Mouse (Mus musculus) forebrain, embryonic 16.5 days (tissue): ENCODE measurements around the gene Pfdn6. TPM values are rescaled to one million over a fixed set of nuclear protein-coding genes. Genes with fewer than 3 reads are reported as not detected.
"Not testable (repeated sequence)": the region's sequence is repeated elsewhere in the genome, so short reads cannot be mapped to it uniquely, and the experiment has no call there.

Source experiments
- ATAC-seq: fragments of 200-750 bp; cut with Nextera tagmentation; 2 replicates; pipeline ENCODE4 v1.8.0; 2017; ENCODE audit warnings: mild to moderate bottlenecking, moderate library complexity
- H3K27ac ChIP-seq: fragments of 300-500 bp; sonication (generic); 2 replicates; pipeline ENCODE4 v1.5.1; 2014; ENCODE audit warnings: low read length, control low read depth
- H3K27me3 ChIP-seq: fragments of 300-500 bp; sonication (generic); replicated peaks from 2 replicates; pipeline ENCODE4 v1.6.1; 2014; ENCODE audit warnings: low read length; ENCODE audit not compliant: control insufficient read depth, insufficient read depth
- H3K36me3 ChIP-seq: fragments of 300-500 bp; sonication (generic); 2 replicates; pipeline ENCODE4 v1.6.1; 2014; ENCODE audit not compliant: control insufficient read depth, insufficient read depth
- H3K4me1 ChIP-seq: fragments of 300-500 bp; sonication (generic); replicated peaks from 2 replicates; pipeline ENCODE4 v1.6.1; 2014; ENCODE audit warnings: low read length; ENCODE audit not compliant: control insufficient read depth, insufficient read depth
- H3K4me2 ChIP-seq: fragments of 300-500 bp; sonication (generic); 2 replicates; pipeline ENCODE4 v1.6.1; 2014; ENCODE audit warnings: mild to moderate bottlenecking, low read length, control low read depth
- H3K4me3 ChIP-seq: fragments of 300-500 bp; sonication (generic); replicated peaks from 2 replicates; pipeline ENCODE4 v1.5.1; 2014; ENCODE audit warnings: mild to moderate bottlenecking, low read length, control low read depth
- H3K9ac ChIP-seq: fragments of 300-500 bp; sonication (generic); replicated peaks from 2 replicates; pipeline ENCODE4 v1.6.1; 2014; ENCODE audit warnings: low read depth, low read length, control low read depth
- H3K9me3 ChIP-seq: fragments of 300-500 bp; sonication (generic); 2 replicates; pipeline ENCODE4 v1.6.1; 2016; ENCODE audit warnings: low read length; ENCODE audit not compliant: control insufficient read depth
- WGBS: fragments of 180-500 bp; shearing (Covaris S2); extraction: QIAGEN DNeasy Blood & Tissue Kit; methylation state at CpG from one replicate; pipeline ENCODE4 v1.1.7; 2014; 5-methylcytosine and 5-hydroxymethylcytosine counted together
- polyA plus RNA-seq: library from polyadenylated mRNA; unstranded; fragments of >200 nt; fragmentation: Nextera tagmentation; extraction: Ambion mirVana; gene quantifications from 2 replicates; pipeline ENCODE4 v1.2.1, GENCODE M21; 2015

Pfdn6 gene
- polyA plus RNA-seq, 1 experiment from 2014 or later, result 196 TPM

DNA sequence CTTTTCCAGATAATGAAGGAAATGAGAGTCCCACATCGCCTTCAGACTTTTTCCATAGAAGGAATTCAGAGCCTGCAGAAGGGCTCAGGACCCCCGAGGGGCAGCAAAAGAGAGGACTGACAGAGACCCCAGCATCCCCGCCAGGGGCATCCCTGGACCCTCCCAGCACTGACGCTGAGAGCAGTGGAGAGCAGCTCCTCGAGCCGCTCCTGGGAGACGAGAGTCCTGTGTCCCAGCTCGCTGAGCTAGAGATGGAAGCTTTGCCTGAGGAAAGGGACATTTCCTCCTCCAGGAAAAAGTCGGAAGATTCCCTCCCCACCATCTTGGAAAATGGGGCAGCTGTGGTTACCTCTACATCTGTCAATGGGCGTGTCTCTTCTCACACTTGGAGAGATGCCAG is 26.9 kb downstream of the Pfdn6 start:
- peaks cover 30% of the 10 kb centered on the region for H3K4me1 ChIP-seq
- H3K4me2 ChIP-seq, result no peak overlapping the region
- no peak overlapping the region for H3K9ac ChIP-seq
- no peak for ATAC-seq
- peaks cover 25% of the 10 kb centered on the region for H3K36me3 ChIP-seq
- H3K27ac ChIP-seq, result no peak overlapping the region
- no peaks in the 10 kb centered on the region for H3K27me3 ChIP-seq
- no peaks in the 10 kb centered on the region for H3K9me3 ChIP-seq
- 90% methylated on average over 10 of the region's 10 CpGs for WGBS
- H3K4me3 ChIP-seq, result no peak overlapping the region

DNA sequence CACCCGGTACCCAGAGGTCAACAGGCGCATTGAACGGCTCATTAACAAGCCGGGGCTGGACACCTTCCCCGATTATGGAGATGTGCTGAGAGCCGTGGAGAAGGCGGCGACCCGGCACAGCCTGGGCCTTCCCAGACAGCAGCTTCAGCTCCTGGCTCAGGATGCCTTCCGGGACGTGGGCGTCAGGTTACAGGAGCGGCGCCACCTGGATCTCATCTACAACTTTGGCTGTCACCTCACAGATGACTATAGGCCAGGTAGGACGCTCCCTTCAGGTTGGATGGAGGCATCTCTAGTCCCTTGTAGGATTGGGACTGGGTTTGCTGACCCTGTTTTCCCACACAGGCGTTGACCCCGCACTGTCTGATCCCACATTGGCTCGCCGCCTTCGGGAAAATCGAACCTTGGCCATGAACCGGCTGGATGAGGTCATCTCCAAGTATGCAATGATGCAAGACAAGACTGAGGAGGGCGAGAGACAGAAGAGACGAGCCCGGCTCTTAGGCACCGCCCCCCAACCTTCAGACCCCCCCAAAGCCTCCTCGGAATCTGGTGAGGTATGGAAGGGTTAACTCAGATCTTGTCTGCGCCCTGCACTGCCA is 28.2 kb downstream of the Pfdn6 start:
- Histone ChIP-seq H3K9ac (no peak overlapping the region), H3K9me3 (no peaks in the 10 kb centered on the region), H3K4me3 (no peak overlapping the region), H3K27ac (no peak overlapping the region), H3K36me3 (peaks cover 25% of the 10 kb centered on the region), H3K27me3 (no peaks in the 10 kb centered on the region), H3K4me1 (peaks cover 33% of the 10 kb centered on the region), H3K4me2 (no peak overlapping the region)
- WGBS, result 90% methylated on average over 28 of the region's 28 CpGs
- no peak for ATAC-seq

DNA sequence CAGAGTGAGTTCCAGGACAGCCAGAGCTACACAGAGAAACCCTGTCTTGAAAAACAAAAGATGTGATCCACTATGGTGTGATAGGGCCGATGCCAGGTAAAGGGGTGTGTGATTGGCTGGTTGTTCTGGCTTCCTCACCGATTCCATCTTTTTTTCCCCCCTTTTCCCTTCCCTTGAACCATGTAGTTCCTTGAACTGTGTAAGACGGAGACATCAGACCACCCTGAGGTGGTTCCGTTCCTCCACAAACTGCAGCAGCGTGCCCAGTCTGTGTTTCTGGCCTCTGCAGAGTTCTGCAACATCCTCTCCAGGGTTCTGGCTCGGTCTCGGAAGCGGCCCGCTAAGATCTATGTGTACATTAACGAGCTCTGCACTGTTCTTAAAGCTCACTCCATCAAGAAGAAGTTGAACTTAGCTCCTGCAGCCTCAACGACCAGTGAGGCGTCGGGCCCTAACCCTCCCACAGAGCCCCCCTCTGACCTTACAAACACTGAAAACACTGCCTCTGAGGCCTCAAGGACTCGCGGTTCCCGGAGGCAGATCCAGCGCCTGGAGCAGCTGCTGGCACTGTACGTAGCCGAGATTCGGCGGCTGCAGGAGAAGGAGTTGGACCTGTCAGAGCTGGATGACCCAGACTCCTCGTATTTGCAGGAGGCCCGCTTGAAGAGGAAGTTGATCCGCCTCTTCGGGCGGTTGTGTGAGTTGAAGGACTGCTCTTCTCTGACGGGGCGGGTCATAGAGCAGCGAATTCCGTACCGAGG is 28.9 kb downstream of the Pfdn6 start:
- ATAC-seq, result no peak
- 94% methylated on average over 31 of the region's 31 CpGs for WGBS
- peaks cover 25% of the 10 kb centered on the region for H3K36me3 ChIP-seq
- H3K9me3 ChIP-seq, result no peaks in the 10 kb centered on the region
- peaks cover 28% of the 10 kb centered on the region for H3K4me1 ChIP-seq
- H3K4me2 ChIP-seq, result no peak overlapping the region
- no peaks in the 10 kb centered on the region for H3K27me3 ChIP-seq
- H3K27ac ChIP-seq, result no peak overlapping the region
- H3K4me3 ChIP-seq, result no peak overlapping the region
- no peak overlapping the region for H3K9ac ChIP-seq

DNA sequence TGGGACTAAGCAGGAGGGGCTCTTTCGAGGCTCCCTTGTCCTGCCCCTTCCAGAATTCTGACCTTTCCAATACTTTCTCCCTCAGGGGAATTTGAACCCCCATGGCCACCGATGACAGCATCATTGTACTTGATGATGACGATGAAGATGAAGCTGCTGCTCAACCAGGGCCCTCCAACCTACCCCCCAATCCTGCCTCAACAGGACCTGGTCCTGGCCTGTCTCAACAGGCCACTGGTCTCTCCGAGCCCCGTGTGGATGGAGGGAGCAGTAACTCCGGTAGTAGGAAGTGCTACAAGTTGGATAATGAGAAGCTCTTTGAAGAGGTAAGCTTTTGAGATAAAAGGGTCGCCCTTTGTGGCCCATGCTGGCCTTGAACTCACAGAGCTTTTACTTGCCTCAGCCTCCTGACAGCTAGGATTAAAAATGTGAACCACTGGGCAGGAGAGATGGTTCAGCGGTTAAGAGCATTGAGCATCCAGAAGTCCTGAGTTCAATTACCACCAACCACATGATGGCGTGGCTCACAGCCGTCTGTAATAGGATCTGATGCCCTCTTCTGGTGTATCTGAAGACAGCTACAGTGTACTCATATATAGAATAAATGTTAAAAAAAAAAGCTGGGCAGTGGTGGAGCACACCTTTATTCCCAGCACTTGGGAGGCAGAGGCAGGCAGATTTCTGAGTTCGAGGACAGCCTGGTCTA is 29.6 kb downstream of the Pfdn6 start:
- peaks cover 25% of the 10 kb centered on the region for H3K36me3 ChIP-seq
- no peak overlapping the region; the same call in 1 of the 2 replicates for H3K27ac ChIP-seq
- no peak for ATAC-seq
- WGBS, result 52% methylated on average over 11 of the region's 11 CpGs
- peak overlapping the region; percentile 84 for H3K9ac ChIP-seq
- H3K4me3 ChIP-seq, result peak overlapping the region; percentile 74
- peaks cover 26% of the 10 kb centered on the region for H3K4me1 ChIP-seq
- peak overlapping the region; percentile 52 for H3K4me2 ChIP-seq
- no peaks in the 10 kb centered on the region for H3K9me3 ChIP-seq
- H3K27me3 ChIP-seq, result no peaks in the 10 kb centered on the region

DNA sequence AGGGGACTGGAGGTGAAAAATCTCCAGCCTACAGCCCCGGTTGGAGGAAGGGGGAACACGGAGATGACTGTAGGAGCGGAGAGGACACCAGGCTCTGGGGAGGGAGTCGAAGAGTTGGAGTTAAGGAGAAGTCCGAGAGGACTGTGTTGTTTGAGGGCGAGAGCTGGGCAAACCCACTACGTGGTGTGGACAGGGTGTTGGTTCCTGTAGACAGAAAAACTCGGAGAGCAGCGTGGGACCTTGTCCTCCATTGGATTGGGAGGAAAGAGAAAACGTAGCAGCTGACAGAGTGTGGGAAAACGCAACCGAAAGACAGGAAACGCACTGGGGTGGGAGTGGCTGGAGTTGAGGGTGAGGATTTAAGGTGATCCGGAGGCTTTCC is 30.3 kb downstream of the Pfdn6 start:
- Histone ChIP-seq H3K27me3 (no peaks in the 10 kb centered on the region), H3K27ac (peak overlapping the region; percentile 72), H3K9ac (peak overlapping the region; percentile 84), H3K4me3 (peak overlapping the region; percentile 74), H3K4me2 (peak overlapping the region; percentile 52), H3K9me3 (no peaks in the 10 kb centered on the region), H3K36me3 (peaks cover 25% of the 10 kb centered on the region), H3K4me1 (peaks cover 21% of the 10 kb centered on the region)
- under 1% methylated on average over 14 of the region's 14 CpGs for WGBS
- no peak for ATAC-seq

DNA sequence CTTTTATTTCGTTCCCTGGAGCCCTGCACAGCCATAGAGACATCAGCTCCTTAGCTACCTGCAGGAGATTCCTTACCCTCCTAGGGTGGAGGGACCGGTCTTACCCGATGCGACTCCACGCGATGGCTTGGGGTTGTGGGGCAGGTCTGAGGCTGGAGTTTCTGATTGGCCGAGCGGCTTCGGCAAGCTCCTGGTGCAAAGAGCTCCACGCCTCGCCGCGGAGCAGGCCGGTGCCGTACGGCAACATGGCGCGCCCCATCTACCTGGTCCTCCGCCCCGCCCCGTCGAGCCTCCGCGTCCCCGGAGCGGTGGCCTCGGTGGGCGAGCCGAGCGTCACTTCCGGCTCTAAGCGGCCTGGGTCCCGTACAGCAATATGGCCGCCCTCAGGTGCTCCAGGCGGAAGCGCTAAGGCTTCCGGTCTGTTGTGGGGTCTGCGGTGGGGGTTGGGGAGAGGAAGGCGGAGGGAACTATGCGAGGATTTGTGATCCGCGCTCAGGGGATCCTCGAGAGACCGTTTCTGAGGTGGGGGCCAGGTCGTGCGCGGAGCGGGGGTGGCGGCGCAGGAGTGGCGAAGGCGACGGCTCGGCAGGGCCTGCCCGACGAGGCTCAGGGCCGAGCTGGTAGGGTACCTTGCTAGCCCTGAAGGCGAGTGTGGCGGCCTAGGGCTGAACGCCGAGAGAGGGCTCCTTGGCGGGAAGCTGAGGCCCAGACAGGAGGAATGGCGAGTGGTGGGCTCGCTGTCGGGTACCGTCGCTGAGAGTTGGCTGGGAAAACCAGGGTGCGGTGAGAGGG is 30.9 kb downstream of the Pfdn6 start, which contains the start of gene Daxx:
TSS of gene Daxx (plus strand) at position 338 of the 792 bp plus-strand sequence.
- peak within 1 kb of the TSS; percentile 74 for H3K4me2 ChIP-seq
- peak; percentile 98 for ATAC-seq
- peak within 1 kb of the TSS; percentile 84 for H3K9ac ChIP-seq
- no peaks in the 10 kb centered on the region for H3K27me3 ChIP-seq
- H3K4me3 ChIP-seq, result peak within 1 kb of the TSS; percentile 74
- peaks cover 22% of the 10 kb centered on the region for H3K36me3 ChIP-seq
- no peaks in the 10 kb centered on the region for H3K9me3 ChIP-seq
- H3K4me1 ChIP-seq, result peaks cover 16% of the 10 kb centered on the region
- under 1% methylated on average over 68 of the region's 68 CpGs for WGBS
- peak within 1 kb of the TSS; percentile 93 for H3K27ac ChIP-seq

DNA sequence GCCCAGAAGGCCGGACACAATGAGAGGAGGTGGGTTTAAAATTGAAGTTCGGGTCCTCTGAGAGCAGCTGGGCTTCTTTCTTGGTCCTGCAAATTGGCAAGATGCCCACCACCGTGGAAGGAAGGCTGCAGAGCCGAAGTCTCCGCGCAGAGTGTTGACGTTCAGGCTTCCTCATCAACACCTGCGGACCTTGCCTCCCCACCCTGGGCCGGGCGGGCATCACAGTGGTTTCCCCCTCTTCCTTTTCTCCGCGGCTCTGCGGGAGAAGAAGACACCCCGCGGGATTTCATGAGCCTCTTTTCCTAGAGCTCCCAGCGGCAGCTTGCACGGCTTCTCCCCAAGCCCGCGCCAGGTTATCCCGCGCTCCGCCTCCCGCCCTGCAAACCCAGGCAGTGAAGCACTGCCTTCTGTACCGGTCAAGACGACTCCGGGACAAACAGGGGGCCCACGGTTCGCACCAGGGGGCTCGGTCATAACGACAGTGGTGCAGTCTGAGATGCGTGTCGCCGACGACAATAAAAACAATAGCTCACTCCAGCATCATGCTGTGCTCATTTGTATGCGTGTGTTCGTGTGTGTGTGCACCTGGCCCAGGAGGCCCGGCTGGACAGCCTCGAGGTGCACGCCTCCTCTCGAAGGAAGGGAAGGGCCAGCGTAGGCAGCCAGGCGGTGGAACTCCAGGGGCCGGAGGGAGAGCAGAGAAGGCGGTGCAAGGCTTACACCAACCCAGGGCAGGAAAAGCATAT is 31.6 kb downstream of the Pfdn6 start:
- no peaks in the 10 kb centered on the region for H3K9me3 ChIP-seq
- peak overlapping the region; percentile 74 for H3K4me2 ChIP-seq
- no peaks in the 10 kb centered on the region for H3K27me3 ChIP-seq
- peak; percentile 7 for ATAC-seq
- H3K9ac ChIP-seq, result peak overlapping the region; percentile 80
- H3K4me3 ChIP-seq, result peak overlapping the region; percentile 74
- H3K4me1 ChIP-seq, result peaks cover 15% of the 10 kb centered on the region
- H3K27ac ChIP-seq, result peak overlapping the region; percentile 93
- H3K36me3 ChIP-seq, result peaks cover 19% of the 10 kb centered on the region
- WGBS, result under 1% methylated on average over 42 of the region's 44 CpGs

DNA sequence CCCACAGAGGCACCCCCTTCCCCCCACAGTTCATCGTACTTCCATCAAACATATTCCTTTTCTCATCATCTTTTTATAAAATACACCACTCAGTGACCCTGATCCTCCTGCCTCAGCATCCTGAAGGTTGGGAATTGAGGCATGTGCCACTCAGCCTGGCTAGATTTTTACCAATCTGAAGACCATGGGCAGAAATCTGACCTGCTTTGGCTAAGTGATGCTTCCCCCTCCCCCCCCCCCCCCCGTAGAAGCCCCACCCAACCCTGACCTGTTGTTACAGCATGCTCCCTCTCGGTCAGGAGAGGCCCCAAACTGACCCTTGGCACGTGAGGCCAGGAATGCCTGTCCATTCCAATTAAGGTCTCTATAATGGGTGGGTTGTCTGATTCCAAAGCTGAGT is 35.3 kb downstream of the Pfdn6 start, which contains the start of gene Platr17:
TSS of gene Platr17 (plus strand) at position 301 of the 400 bp plus-strand sequence.
- 54% methylated on average over 3 of the region's 4 CpGs for WGBS
- H3K9me3 ChIP-seq, H3K36me3 ChIP-seq, ATAC-seq, H3K4me1 ChIP-seq, H3K4me3 ChIP-seq, H3K27me3 ChIP-seq, H3K4me2 ChIP-seq, H3K27ac ChIP-seq, H3K9ac ChIP-seq: not testable (repeated sequence)
